ENCODE assay signal across 16 mouse cellular contexts in the genomic region with DNA sequence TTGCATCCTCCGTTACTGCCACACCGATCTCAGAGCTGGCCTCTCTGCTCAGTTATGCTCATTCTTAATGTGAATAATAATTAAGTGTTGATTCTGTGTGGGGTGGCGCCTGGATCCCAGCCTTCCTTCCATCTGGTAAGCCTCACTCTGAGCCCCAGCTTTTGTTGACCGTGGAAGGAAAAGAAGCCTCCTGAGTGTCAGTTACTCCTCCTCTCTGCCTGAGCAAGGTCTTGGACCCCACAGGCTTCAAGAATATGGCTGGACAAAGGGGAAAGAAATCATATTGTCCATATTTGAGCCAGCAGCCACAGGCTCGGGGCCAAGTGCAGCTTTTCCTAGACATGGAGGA.
DNase-seq lines count a peak whose midpoint lies in the region; ATAC-seq and TF ChIP-seq lines count a peak whose summit lies in the region.
"Had no signal": no experiment of that assay in that cellular context is flagged by ENCODE, and none has a peak within 500 bp of the region (broad histone marks: within the 10 kb centered on the region; RNA-seq: fewer than 3 reads in every experiment).

No protein-coding gene starts in this region.

- intact Hi-C loops in gastrocnemius, adult 2 months (cut with DNase I): no loop called here

- no peak for TF ChIP-seq POLR2A in lung, adult 2 months (IDR thresholded peaks at IDR 0.05; ENCODE audit: borderline replicate concordance, extremely low read depth, low read depth, low read length)

- no peak for DNase-seq in hindbrain, embryonic 14.5 days (ENCODE audit: low spot score)
- no peak for DNase-seq in lung, adult 2 months
- DNase-seq in gastrocnemius, adult 2 months: no peak
- DNase-seq: adrenal gland, postnatal 10 days; cerebellum, adult 9-10 months; kidney, adult 9 months; right cerebral cortex, postnatal 25 days; thymus, adult 2 months had no signal

- H3K4me2 ChIP-seq in hindbrain, embryonic 13.5 days: no peak overlapping the region
- H3K4me2 ChIP-seq in hindbrain, embryonic 14.5 days (replicated peaks): no peak overlapping the region
- H3K4me2 ChIP-seq in lung, embryonic 16.5 days (ENCODE audit: low read depth, low read length): no peak overlapping the region
- H3K4me2 ChIP-seq in hindbrain, embryonic 16.5 days (ENCODE audit: low read length): no peak overlapping the region
- no peak overlapping the region for H3K4me2 ChIP-seq in stomach, embryonic 16.5 days (ENCODE audit: low read depth, low read length)
- H3K4me2 ChIP-seq: liver, embryonic 11.5 days; neural tube, embryonic 12.5 days had no signal

- no peak overlapping the region for H3K9ac ChIP-seq in hindbrain, embryonic 13.5 days
- no peak overlapping the region for H3K9ac ChIP-seq in hindbrain, embryonic 14.5 days
- H3K9ac ChIP-seq in lung, embryonic 16.5 days (ENCODE audit: low read length): no peak overlapping the region
- H3K9ac ChIP-seq in hindbrain, embryonic 16.5 days (ENCODE audit: low read depth, low read length): no peak overlapping the region
- H3K9ac ChIP-seq in stomach, embryonic 16.5 days (ENCODE audit: low read length): no peak overlapping the region
- H3K9ac ChIP-seq: neural tube, embryonic 12.5 days had no signal

- no peak for TF ChIP-seq CTCF in lung, adult 2 months (IDR thresholded peaks at IDR 0.05; ENCODE audit: insufficient read depth, low read length)
- no peak for TF ChIP-seq CTCF in gastrocnemius, adult 2 months (IDR thresholded peaks at IDR 0.05)

- H3K27ac ChIP-seq in hindbrain, embryonic 13.5 days: 0 out of 2 replicates have a peak overlapping the region, but pooled peaks have one; percentile 1
- H3K27ac ChIP-seq in hindbrain, embryonic 14.5 days: no peak overlapping the region; the same call in 1 of the 2 replicates
- H3K27ac ChIP-seq in lung, embryonic 16.5 days (ENCODE audit: low read length): peak overlapping the region; percentile 61
- no peak overlapping the region for H3K27ac ChIP-seq in hindbrain, embryonic 16.5 days (ENCODE audit: low read depth, low read length)
- H3K27ac ChIP-seq in stomach, embryonic 16.5 days (ENCODE audit: low read length): peak overlapping the region; percentile 12; the same call in 1 of the 2 replicates
- H3K27ac ChIP-seq in gastrocnemius, adult 2 months: no peak overlapping the region
- H3K27ac ChIP-seq: neural tube, embryonic 12.5 days had no signal

- peaks cover 13% of the 10 kb centered on the region for H3K4me1 ChIP-seq in hindbrain, embryonic 13.5 days (replicated peaks)
- H3K4me1 ChIP-seq in hindbrain, embryonic 14.5 days (replicated peaks; ENCODE audit: control insufficient read depth, insufficient read depth, low read length): 0 out of 2 replicates have a peak, but pooled peaks cover 11% of the 10 kb centered on the region
- peaks cover 8% of the 10 kb centered on the region for H3K4me1 ChIP-seq in lung, embryonic 16.5 days (replicated peaks; ENCODE audit: control insufficient read depth, insufficient read depth, low read length)
- no peaks in the 10 kb centered on the region for H3K4me1 ChIP-seq in lung, adult 2 months (ENCODE audit: control insufficient read depth, insufficient read depth, low read length)
- peaks cover 13% of the 10 kb centered on the region; the same call in 1 of the 2 replicates for H3K4me1 ChIP-seq in hindbrain, embryonic 16.5 days (ENCODE audit: control insufficient read depth, insufficient read depth, low read depth, low read length)
- peaks cover 11% of the 10 kb centered on the region for H3K4me1 ChIP-seq in stomach, embryonic 16.5 days (ENCODE audit: control insufficient read depth, insufficient read depth, low read length)

- no peak overlapping the region for H3K4me3 ChIP-seq in hindbrain, embryonic 13.5 days
- H3K4me3 ChIP-seq in hindbrain, embryonic 14.5 days (replicated peaks; ENCODE audit: low read length): no peak overlapping the region
- no peak overlapping the region for H3K4me3 ChIP-seq in lung, embryonic 16.5 days (ENCODE audit: low read length)
- H3K4me3 ChIP-seq in lung, adult 2 months (replicated peaks; ENCODE audit: extremely low read depth, low read depth, low read length): no peak overlapping the region
- no peak overlapping the region for H3K4me3 ChIP-seq in hindbrain, embryonic 16.5 days (ENCODE audit: low read length)
- H3K4me3 ChIP-seq in stomach, embryonic 16.5 days (replicated peaks; ENCODE audit: low read length): no peak overlapping the region
- no peak overlapping the region for H3K4me3 ChIP-seq in gastrocnemius, adult 2 months
- H3K4me3 ChIP-seq: erythroblast, embryonic 14.5 days; neural tube, embryonic 12.5 days had no signal

- 0 out of 2 replicates have a peak, but pooled peaks cover 3% of the 10 kb centered on the region for H3K27me3 ChIP-seq in hindbrain, embryonic 13.5 days
- no peaks in the 10 kb centered on the region for H3K27me3 ChIP-seq in hindbrain, embryonic 14.5 days (ENCODE audit: control insufficient read depth, insufficient read depth, low read length)
- H3K27me3 ChIP-seq in lung, embryonic 16.5 days (ENCODE audit: control insufficient read depth, insufficient read depth, low read depth, low read length): no peaks in the 10 kb centered on the region
- H3K27me3 ChIP-seq in hindbrain, embryonic 16.5 days (replicated peaks; ENCODE audit: control insufficient read depth, insufficient read depth, low read length): no peaks in the 10 kb centered on the region
- H3K27me3 ChIP-seq in stomach, embryonic 16.5 days (ENCODE audit: control insufficient read depth, insufficient read depth, low read length): no peaks in the 10 kb centered on the region
- H3K27me3 ChIP-seq: neural tube, embryonic 12.5 days had no signal

- no peaks in the 10 kb centered on the region for H3K9me3 ChIP-seq in hindbrain, embryonic 13.5 days
- H3K9me3 ChIP-seq in hindbrain, embryonic 14.5 days (ENCODE audit: control insufficient read depth, low read length): no peaks in the 10 kb centered on the region
- H3K9me3 ChIP-seq in lung, embryonic 16.5 days (ENCODE audit: control insufficient read depth, low read length): no peaks in the 10 kb centered on the region
- no peaks in the 10 kb centered on the region for H3K9me3 ChIP-seq in hindbrain, embryonic 16.5 days (ENCODE audit: control insufficient read depth, low read length)
- H3K9me3 ChIP-seq in stomach, embryonic 16.5 days (replicated peaks; ENCODE audit: control insufficient read depth, low read length): no peaks in the 10 kb centered on the region
- H3K9me3 ChIP-seq: G1E; neural tube, embryonic 12.5 days had no signal

- 59% methylated on average over 5 of the region's 5 CpGs for WGBS in hindbrain, embryonic 13.5 days
- WGBS in hindbrain, embryonic 14.5 days: 60% methylated on average over 5 of the region's 5 CpGs
- WGBS in lung, embryonic 16.5 days: 53% methylated on average over 5 of the region's 5 CpGs
- WGBS in lung, adult 2 months: 68% methylated on average over 5 of the region's 5 CpGs
- WGBS in hindbrain, embryonic 16.5 days: 57% methylated on average over 5 of the region's 5 CpGs
- 60% methylated on average over 5 of the region's 5 CpGs for WGBS in stomach, embryonic 16.5 days

- no peak for ATAC-seq in hindbrain, embryonic 13.5 days (ENCODE audit: low FRiP score)
- no peak for ATAC-seq in hindbrain, embryonic 14.5 days (ENCODE audit: low FRiP score)
- peak; percentile 84 for ATAC-seq in lung, embryonic 16.5 days (ENCODE audit: low read depth)
- peak; percentile 35; the same call in 1 of the 2 replicates for ATAC-seq in hindbrain, embryonic 16.5 days
- ATAC-seq in stomach, embryonic 16.5 days (ENCODE audit: insufficient read depth, low FRiP score): no peak

- no peaks in the 10 kb centered on the region for H3K36me3 ChIP-seq in hindbrain, embryonic 13.5 days
- no peaks in the 10 kb centered on the region for H3K36me3 ChIP-seq in hindbrain, embryonic 14.5 days (replicated peaks; ENCODE audit: control insufficient read depth, insufficient read depth)
- no peaks in the 10 kb centered on the region for H3K36me3 ChIP-seq in lung, embryonic 16.5 days (ENCODE audit: control insufficient read depth, insufficient read depth, low read length)
- H3K36me3 ChIP-seq in hindbrain, embryonic 16.5 days (ENCODE audit: control insufficient read depth, insufficient read depth, low read length): no peaks in the 10 kb centered on the region
- H3K36me3 ChIP-seq in stomach, embryonic 16.5 days (ENCODE audit: control insufficient read depth, insufficient read depth, low read length): no peaks in the 10 kb centered on the region
- H3K36me3 ChIP-seq: G1E; neural tube, embryonic 12.5 days had no signal

Comparison
In these comparisons a context has a peak if more than half of its experiments do, and no peak if none do; other contexts are left out.
1. ATAC-seq: peak in lung, embryonic 16.5 days (single experiment) and hindbrain, embryonic 16.5 days (single experiment); none in hindbrain, embryonic 13.5 days (single experiment), hindbrain, embryonic 14.5 days (single experiment) and stomach, embryonic 16.5 days (single experiment).
2. H3K27ac ChIP-seq: peak in hindbrain, embryonic 13.5 days (single experiment), lung, embryonic 16.5 days (single experiment) and stomach, embryonic 16.5 days (single experiment); none in hindbrain, embryonic 14.5 days (single experiment), hindbrain, embryonic 16.5 days (single experiment) and gastrocnemius, adult 2 months (single experiment).